In the genomic region with DNA sequence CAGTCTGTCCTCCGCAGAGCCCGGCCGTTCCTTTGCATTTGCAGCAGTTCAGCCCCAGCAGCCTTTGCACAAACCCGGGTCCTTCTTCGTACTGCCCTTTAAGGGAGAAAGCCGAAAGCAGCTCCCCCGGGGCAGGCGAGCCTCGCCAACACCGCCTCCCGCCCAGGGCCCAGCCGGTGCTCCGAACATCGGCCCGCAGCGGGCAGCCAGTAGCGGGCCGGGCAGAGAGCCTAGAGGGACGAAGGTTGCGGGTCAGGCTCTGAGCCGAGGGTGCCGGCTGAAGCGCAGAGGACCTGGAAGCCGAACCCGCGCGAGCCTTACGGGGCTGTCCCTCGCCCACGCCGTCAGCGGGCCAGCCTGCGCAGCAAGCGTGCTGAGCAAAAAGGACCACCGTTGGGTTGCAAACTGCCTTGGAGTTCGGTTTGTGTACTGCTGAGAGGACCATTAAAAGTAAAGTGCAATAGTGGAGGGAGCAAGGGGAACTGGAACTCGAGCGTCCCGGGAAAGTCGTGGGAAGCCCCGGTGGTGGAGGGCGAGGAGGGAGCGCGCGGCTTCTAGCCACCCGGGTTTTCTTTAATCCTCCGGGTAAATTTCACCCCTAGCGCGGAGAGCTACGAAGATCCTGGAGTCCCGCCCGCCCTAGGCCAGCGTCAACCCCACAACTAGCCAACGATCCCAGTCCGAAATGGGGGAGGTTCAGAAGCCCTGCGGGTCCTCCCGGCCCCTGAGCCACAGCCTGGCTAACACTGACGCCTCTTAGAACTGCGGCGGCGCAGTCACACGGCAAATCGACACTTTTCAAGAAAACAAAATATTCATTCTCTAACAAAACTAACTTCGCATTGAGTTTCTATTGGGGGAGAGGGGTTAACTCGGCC, we compare ENCODE assay signal across 8 mouse cellular contexts. TPM values are rescaled to one million over a fixed set of nuclear protein-coding genes. Genes with fewer than 3 reads are reported as not detected.
DNase-seq lines count a peak whose midpoint lies in the region; ATAC-seq and TF ChIP-seq lines count a peak whose summit lies in the region.

No protein-coding gene starts in this region.

- peak; percentile 38 to 56 for DNase-seq in layer of hippocampus, postnatal 10 days (ENCODE audit: low spot score in 2 of 2)
- no peak for DNase-seq in layer of hippocampus, adult 9-10 months (ENCODE audit: low spot score)
- peak; percentile 80 for DNase-seq in embryo, embryonic 10.5 days (ENCODE audit: low spot score)
- DNase-seq in gastrocnemius, postnatal 36 days: peak; percentile 61 to 67
- peak; percentile 31 for DNase-seq in induced T-regulatory cell, adult 2 months (ENCODE audit: low read depth)
- no peak for DNase-seq in liver, embryonic 13.5 days
- DNase-seq in neural tube, embryonic 10.5 days (ENCODE audit: extremely low spot score, low spot score): peak; percentile 84
- DNase-seq in thymus, adult 2 months: peak; percentile 9

- TF ChIP-seq POLR2A in thymus, adult 2 months (IDR thresholded peaks at IDR 0.05; ENCODE audit: control insufficient read depth, extremely low read depth, insufficient read depth, low read length, poor library complexity): no peak

- H3K27me3 ChIP-seq in liver, embryonic 13.5 days: peaks cover 78% of the 10 kb centered on the region
- peaks cover 35% of the 10 kb centered on the region for H3K27me3 ChIP-seq in thymus, adult 2 months (ENCODE audit: control insufficient read depth, insufficient read depth, low read length)

- H3K9me3 ChIP-seq in liver, embryonic 13.5 days (replicated peaks): no peaks in the 10 kb centered on the region

- H3K27ac ChIP-seq in liver, embryonic 13.5 days: peak overlapping the region; percentile 19; the same call in 1 of the 2 replicates
- H3K27ac ChIP-seq in thymus, adult 2 months (ENCODE audit: control insufficient read depth, insufficient read depth, low read length): no peak overlapping the region

- under 1% methylated on average over 65 of the region's 65 CpGs for WGBS in liver, embryonic 13.5 days (ENCODE audit: insufficient replicate concordance)
- 1% methylated on average over 65 of the region's 65 CpGs for WGBS in thymus, adult 2 months

- no peak for TF ChIP-seq CTCF in thymus, adult 2 months (IDR thresholded peaks at IDR 0.05; ENCODE audit: borderline replicate concordance, control insufficient read depth, extremely low read depth, insufficient read depth, low read length, poor library complexity)

- intact Hi-C loops in gastrocnemius, postnatal 36 days (cut with DNase I): loop anchor here (5.0 kb wide), 2 partner anchors 280 to 565 kb away; no protein-coding TSS in a partner anchor

- H3K4me1 ChIP-seq in liver, embryonic 13.5 days (replicated peaks): peaks cover 31% of the 10 kb centered on the region
- H3K4me1 ChIP-seq in thymus, adult 2 months (replicated peaks; ENCODE audit: control insufficient read depth, insufficient read depth, low read length): peaks cover 5% of the 10 kb centered on the region

- H3K4me2 ChIP-seq in liver, embryonic 13.5 days: peak overlapping the region; percentile 97

- H3K9ac ChIP-seq in liver, embryonic 13.5 days: peak overlapping the region; percentile 79

- peak overlapping the region; percentile 71 for H3K4me3 ChIP-seq in liver, embryonic 13.5 days (replicated peaks)
- H3K4me3 ChIP-seq in thymus, adult 2 months (ENCODE audit: control insufficient read depth, insufficient read depth, low read length): peak overlapping the region; percentile 24

- ATAC-seq in liver, embryonic 13.5 days (ENCODE audit: low read depth): peak; percentile 71

- no peaks in the 10 kb centered on the region for H3K36me3 ChIP-seq in liver, embryonic 13.5 days
- H3K36me3 ChIP-seq in thymus, adult 2 months (ENCODE audit: control insufficient read depth, insufficient read depth, low read length): no peaks in the 10 kb centered on the region

RNA-seq across cellular contexts. Expression of a gene that starts 6.6 kb away (rescaled TPM):
- total RNA-seq in layer of hippocampus, postnatal 10 days (2021): 10 to 100 TPM; 28.9 to 34.8 TPM
- 100 to 1,000 TPM; 153 to 158 TPM for total RNA-seq in gastrocnemius, postnatal 36 days (2021)
- polyA plus RNA-seq in liver, embryonic 13.5 days (2015; fragmentation: Nextera tagmentation; extraction: Ambion mirVana): 62.9 and 71.9 TPM in 2 replicates
- 1.1 and 2.1 TPM in 2 replicates for polyA plus RNA-seq in thymus, adult 2 months (2012; rRNA removed)

RNA-seq across cellular contexts. Expression of a gene that starts 7.2 kb away (rescaled TPM):
- total RNA-seq in layer of hippocampus, postnatal 10 days (2021): 100 to 1,000 TPM; 115 to 147 TPM
- 10 to 100 TPM; 41.9 to 44.8 TPM for total RNA-seq in gastrocnemius, postnatal 36 days (2021)
- polyA plus RNA-seq in liver, embryonic 13.5 days (2015; fragmentation: Nextera tagmentation; extraction: Ambion mirVana): 144 and 162 TPM in 2 replicates
- polyA plus RNA-seq in thymus, adult 2 months (2012; rRNA removed): 58.5 and 61.4 TPM in 2 replicates

RNA-seq across cellular contexts. Expression of a gene that starts 52.5 kb away (rescaled TPM):
- 1 to 10 TPM; 3.7 to 4.7 TPM for total RNA-seq in layer of hippocampus, postnatal 10 days (2021)
- 1 to 10 TPM; 1.7 to 1.8 TPM for total RNA-seq in gastrocnemius, postnatal 36 days (2021)
- 0.62 and 1.3 TPM in 2 replicates for polyA plus RNA-seq in liver, embryonic 13.5 days (2015; fragmentation: Nextera tagmentation; extraction: Ambion mirVana)
- polyA plus RNA-seq in thymus, adult 2 months (2012; rRNA removed): 1.1 and 1.5 TPM in 2 replicates

Comparison
In these comparisons a context has a peak if more than half of its experiments do, and no peak if none do; other contexts are left out.
1. DNase-seq: peak in layer of hippocampus, postnatal 10 days (2 of 2), embryo, embryonic 10.5 days (single experiment), gastrocnemius, postnatal 36 days (2 of 2), induced T-regulatory cell, adult 2 months (single experiment), neural tube, embryonic 10.5 days (single experiment) and thymus, adult 2 months (single experiment); none in layer of hippocampus, adult 9-10 months (single experiment) and liver, embryonic 13.5 days (single experiment).
2. RNA of a gene that starts 6.6 kb away (total RNA-seq): 153 to 158 TPM in gastrocnemius, postnatal 36 days; 28.9 to 34.8 TPM in layer of hippocampus, postnatal 10 days; every median in the first group is over 4 times any median in the second.